Mouse (Mus musculus): ENCODE results near the gene Rad51b. TPM values are rescaled to one million over a fixed set of nuclear protein-coding genes. Genes with fewer than 3 reads are reported as not detected.
A peak's percentile ranks its signal among the peaks of the same experiment; 100 is the strongest.

Rad51b gene
- polyA plus RNA-seq, 1 experiment from 2014 or later, result 7.8 TPM

DNA sequence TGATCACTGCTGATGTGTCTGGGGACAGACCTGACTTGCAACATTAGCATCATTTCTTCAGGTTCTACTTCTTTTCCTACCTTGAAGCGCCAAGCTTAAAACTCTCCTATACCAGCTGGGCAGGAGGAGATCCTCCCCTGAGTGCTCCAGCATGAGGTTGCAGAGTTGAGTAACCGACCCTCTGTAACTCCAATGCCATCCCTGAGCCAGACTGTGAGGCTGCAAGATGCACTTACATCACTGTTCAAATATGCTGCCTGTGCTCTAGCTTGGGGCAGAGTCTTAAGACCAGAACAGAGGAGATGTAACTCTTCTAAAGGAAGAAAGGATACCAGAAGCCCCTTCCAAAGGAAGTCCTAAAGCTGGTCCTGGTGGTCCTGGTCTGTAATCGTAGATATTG lies 230.1 kb downstream of the Rad51b start:
- 0 out of 2 replicates have a peak overlapping the region, but pooled peaks have one; percentile 4 for H3K9ac ChIP-seq (ENCODE audit: low read length)
- no peaks in the 10 kb centered on the region for H3K36me3 ChIP-seq (ENCODE audit: control insufficient read depth, insufficient read depth, low read length)
- no peaks in the 10 kb centered on the region for H3K27me3 ChIP-seq (ENCODE audit: control insufficient read depth, insufficient read depth, low read length)
- peak overlapping the region; percentile 46; the same call in 1 of the 2 replicates for H3K27ac ChIP-seq (ENCODE audit: low read length)
- peaks cover 19% of the 10 kb centered on the region for H3K4me1 ChIP-seq (ENCODE audit: control insufficient read depth, insufficient read depth, low read length)
- H3K9me3 ChIP-seq (replicated peaks; ENCODE audit: control insufficient read depth, low read length), result no peaks in the 10 kb centered on the region
- WGBS, result 68% methylated on average over 3 of the region's 3 CpGs
- no peak overlapping the region for H3K4me2 ChIP-seq (ENCODE audit: low read depth, low read length)
- no peak for ATAC-seq (ENCODE audit: insufficient read depth, low FRiP score)
- H3K4me3 ChIP-seq (replicated peaks; ENCODE audit: low read length), result no peak overlapping the region

DNA sequence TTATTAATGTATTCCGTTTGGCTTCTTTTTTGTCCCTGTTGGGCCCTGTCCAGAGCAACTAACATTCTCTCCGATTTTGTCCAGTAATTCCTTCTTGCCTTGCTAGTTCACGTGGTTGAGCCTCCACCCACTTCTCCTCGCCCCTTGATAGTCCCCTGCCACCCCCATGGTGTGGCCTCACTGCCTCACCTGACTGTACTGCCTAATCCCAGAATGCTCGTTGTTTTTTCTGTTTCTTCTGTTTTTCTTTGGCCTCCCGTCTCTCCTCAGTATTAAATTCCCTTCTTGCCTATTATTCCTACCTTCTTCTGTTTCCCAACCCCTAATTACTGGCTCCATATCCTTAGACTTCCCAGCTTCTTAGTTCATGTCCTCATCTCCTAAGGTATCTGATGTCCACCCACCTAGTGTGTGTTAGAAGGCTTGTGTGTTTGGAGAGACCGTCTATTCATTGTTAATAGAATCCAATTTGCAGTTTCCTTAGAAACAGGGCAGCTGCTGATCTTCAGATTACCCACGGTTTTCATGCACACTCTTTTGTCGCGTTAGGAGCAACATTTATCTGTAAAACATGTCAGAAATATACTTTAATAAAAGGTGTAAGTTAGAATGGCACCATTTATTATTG lies 233.3 kb downstream of the Rad51b start:
- Histone ChIP-seq H3K4me1 (ENCODE audit: control insufficient read depth, insufficient read depth, low read length) (peaks cover 36% of the 10 kb centered on the region), H3K9me3 (replicated peaks; ENCODE audit: control insufficient read depth, low read length) (no peaks in the 10 kb centered on the region), H3K27me3 (ENCODE audit: control insufficient read depth, insufficient read depth, low read length) (no peaks in the 10 kb centered on the region), H3K9ac (ENCODE audit: low read length) (peak overlapping the region; percentile 9; the same call in 1 of the 2 replicates), H3K4me2 (ENCODE audit: low read depth, low read length) (no peak overlapping the region), H3K4me3 (replicated peaks; ENCODE audit: low read length) (no peak overlapping the region), H3K27ac (ENCODE audit: low read length) (peak overlapping the region; percentile 69), H3K36me3 (ENCODE audit: control insufficient read depth, insufficient read depth, low read length) (no peaks in the 10 kb centered on the region)
- no peak for ATAC-seq (ENCODE audit: insufficient read depth, low FRiP score)
- 53% methylated on average over 10 of the region's 10 CpGs for WGBS

DNA sequence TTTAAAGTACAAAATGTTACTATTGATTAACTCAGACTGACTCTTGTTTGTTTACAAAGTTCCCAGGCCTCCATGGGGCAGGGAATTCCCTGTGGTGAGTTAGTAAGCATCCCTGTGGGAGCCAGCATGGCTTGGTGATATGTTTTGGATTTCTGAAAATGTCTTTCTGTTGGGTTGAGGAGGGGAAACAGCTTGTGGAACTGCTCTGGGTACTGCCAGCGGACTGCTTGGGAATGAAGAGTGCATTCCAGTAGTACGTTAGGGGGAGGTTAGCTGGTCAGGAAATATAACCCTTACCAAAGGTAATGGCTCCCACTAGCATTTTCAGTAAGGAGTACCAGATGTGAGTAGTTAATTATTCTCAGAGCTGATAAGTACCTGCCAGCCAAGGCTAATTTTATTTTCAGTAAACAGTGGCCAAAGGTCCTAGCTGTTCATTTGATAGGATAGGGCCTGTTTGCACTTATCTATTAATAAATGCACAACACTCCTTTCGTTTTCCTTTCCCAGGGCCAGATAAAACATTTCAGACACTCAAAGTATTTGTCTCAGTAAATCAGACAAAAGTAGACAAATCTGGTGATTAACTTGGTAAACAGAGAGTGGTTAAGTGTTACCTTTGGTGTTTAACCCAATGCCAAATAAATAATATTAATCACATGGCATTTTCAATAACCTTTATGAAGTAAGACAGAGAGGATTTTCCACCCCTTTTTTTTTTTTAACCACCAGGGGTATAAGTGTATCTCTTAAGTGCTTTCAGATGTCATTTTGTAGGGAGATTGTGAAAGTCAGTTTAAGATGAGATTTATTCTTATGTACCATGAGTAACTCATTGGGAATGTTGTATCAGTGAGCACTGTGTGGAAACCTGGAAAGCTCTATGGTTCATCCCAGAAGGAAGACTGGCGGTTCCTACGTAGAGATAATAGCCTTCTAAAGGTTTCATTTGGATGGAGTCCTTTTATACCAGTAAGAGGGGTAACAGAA lies 235.0 kb downstream of the Rad51b start:
- Histone ChIP-seq H3K9me3 (replicated peaks; ENCODE audit: control insufficient read depth, low read length) (no peaks in the 10 kb centered on the region), H3K4me1 (ENCODE audit: control insufficient read depth, insufficient read depth, low read length) (peaks cover 36% of the 10 kb centered on the region), H3K9ac (ENCODE audit: low read length) (no peak overlapping the region), H3K4me3 (replicated peaks; ENCODE audit: low read length) (no peak overlapping the region), H3K36me3 (ENCODE audit: control insufficient read depth, insufficient read depth, low read length) (no peaks in the 10 kb centered on the region), H3K4me2 (ENCODE audit: low read depth, low read length) (no peak overlapping the region), H3K27me3 (ENCODE audit: control insufficient read depth, insufficient read depth, low read length) (no peaks in the 10 kb centered on the region), H3K27ac (ENCODE audit: low read length) (peak overlapping the region; percentile 89)
- WGBS, result 37% methylated on average over 5 of the region's 5 CpGs
- peak; percentile 86 for ATAC-seq (ENCODE audit: insufficient read depth, low FRiP score)

DNA sequence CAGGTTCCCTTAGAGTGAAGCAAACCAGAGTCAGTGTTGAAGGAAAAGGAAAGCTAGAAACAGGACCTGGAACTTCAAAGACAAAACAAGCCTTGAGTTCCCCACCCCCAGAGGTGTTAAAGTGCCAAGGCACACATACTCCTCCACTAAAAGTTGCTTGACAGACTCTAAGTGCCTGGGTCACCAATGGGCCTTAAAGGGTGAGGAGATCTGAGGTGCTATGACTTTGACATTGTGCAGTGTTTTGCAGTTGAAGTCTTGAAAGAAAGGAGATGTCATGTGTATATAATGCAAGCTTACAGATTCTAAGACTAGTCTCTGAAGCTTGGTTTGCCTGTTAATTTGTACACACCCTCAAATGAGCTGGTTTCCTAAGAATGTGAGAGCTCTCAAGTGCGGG lies 237.7 kb downstream of the Rad51b start:
- Histone ChIP-seq H3K36me3 (ENCODE audit: control insufficient read depth, insufficient read depth, low read length) (no peaks in the 10 kb centered on the region), H3K9ac (ENCODE audit: low read length) (no peak overlapping the region), H3K4me1 (ENCODE audit: control insufficient read depth, insufficient read depth, low read length) (peaks cover 34% of the 10 kb centered on the region), H3K27me3 (ENCODE audit: control insufficient read depth, insufficient read depth, low read length) (no peaks in the 10 kb centered on the region), H3K4me2 (ENCODE audit: low read depth, low read length) (no peak overlapping the region), H3K9me3 (replicated peaks; ENCODE audit: control insufficient read depth, low read length) (no peaks in the 10 kb centered on the region), H3K27ac (ENCODE audit: low read length) (peak overlapping the region; percentile 79), H3K4me3 (replicated peaks; ENCODE audit: low read length) (no peak overlapping the region)
- 59% methylated on average over 1 of the region's 1 CpGs for WGBS
- no peak for ATAC-seq (ENCODE audit: insufficient read depth, low FRiP score)

DNA sequence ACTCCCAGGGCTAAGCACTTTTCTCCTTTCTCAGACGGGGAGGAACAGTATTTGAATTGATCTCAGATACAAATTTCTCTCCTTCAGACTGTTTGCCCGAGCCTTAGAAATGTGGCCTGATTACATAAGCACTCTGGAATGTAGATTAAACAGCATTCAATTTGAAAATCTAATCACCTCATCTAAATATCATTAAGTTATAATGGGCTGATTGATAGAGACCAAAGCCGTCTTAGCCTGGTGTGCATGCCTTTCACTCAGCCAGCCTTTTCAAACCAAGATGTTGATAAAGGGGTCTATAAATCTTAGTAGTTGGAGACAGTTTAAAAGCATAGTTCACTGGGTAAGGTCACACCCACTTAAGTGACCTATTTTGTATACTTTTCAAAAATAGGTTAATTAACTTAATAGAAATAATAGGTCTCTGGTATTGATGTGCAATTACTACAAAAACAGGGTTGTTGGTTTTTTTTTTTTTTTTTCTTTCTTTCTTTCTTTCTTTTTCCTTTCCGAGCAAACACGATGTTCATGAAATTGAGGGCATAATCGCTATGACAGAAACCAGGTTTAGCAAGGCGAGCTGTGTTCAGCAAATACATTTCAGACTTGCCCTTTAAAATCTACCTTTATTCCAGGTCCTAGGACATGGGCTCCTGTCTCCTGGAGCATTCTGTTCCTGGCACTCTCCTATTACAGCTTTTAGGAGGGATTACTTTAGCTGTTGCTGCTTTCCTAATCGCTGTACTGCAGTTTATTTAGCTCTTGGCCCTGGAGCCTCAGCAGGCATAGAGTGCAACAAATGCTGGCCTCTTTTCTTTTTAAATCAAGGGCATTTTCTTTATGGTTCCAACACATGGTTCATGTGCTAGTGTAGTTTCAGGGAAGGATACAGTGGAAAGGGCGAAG lies 238.7 kb downstream of the Rad51b start:
- H3K36me3 ChIP-seq (ENCODE audit: control insufficient read depth, insufficient read depth, low read length), result no peaks in the 10 kb centered on the region
- no peaks in the 10 kb centered on the region for H3K9me3 ChIP-seq (replicated peaks; ENCODE audit: control insufficient read depth, low read length)
- peak overlapping the region; percentile 86 for H3K27ac ChIP-seq (ENCODE audit: low read length)
- peaks cover 34% of the 10 kb centered on the region for H3K4me1 ChIP-seq (ENCODE audit: control insufficient read depth, insufficient read depth, low read length)
- no peak overlapping the region for H3K4me2 ChIP-seq (ENCODE audit: low read depth, low read length)
- ATAC-seq (ENCODE audit: insufficient read depth, low FRiP score), result peak; percentile 61; the same call in 1 of the 2 replicates
- no peaks in the 10 kb centered on the region for H3K27me3 ChIP-seq (ENCODE audit: control insufficient read depth, insufficient read depth, low read length)
- H3K9ac ChIP-seq (ENCODE audit: low read length), result peak overlapping the region; percentile 13; the same call in 1 of the 2 replicates
- WGBS, result 24% methylated on average over 9 of the region's 9 CpGs
- H3K4me3 ChIP-seq (replicated peaks; ENCODE audit: low read length), result no peak overlapping the region

DNA sequence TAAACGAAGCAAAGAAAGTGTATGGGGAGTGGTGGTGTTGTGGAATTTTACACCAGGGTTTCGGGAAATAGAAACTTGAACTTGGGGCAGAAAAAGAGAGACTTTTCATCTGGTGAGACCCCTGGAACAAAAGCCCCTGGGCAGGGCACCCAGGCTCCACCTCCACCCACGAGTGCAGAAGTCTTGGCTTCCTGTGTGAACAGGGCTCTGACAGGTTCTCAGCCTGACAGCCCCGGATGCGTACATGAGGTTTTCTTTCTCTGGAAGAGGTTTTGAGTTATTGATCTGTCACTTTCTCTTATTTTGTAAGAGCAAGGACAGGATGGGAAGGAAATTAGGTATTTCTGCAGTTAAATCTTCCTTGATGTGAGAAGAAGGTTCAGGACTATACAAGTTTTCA lies 243.1 kb downstream of the Rad51b start:
- Histone ChIP-seq H3K9me3 (replicated peaks; ENCODE audit: control insufficient read depth, low read length) (no peaks in the 10 kb centered on the region), H3K4me1 (ENCODE audit: control insufficient read depth, insufficient read depth, low read length) (peaks cover 26% of the 10 kb centered on the region), H3K36me3 (ENCODE audit: control insufficient read depth, insufficient read depth, low read length) (no peaks in the 10 kb centered on the region), H3K4me2 (ENCODE audit: low read depth, low read length) (no peak overlapping the region), H3K9ac (ENCODE audit: low read length) (peak overlapping the region; percentile 54), H3K27me3 (ENCODE audit: control insufficient read depth, insufficient read depth, low read length) (no peaks in the 10 kb centered on the region), H3K4me3 (replicated peaks; ENCODE audit: low read length) (no peak overlapping the region), H3K27ac (ENCODE audit: low read length) (peak overlapping the region; percentile 73)
- no peak for ATAC-seq (ENCODE audit: insufficient read depth, low FRiP score)
- 42% methylated on average over 5 of the region's 5 CpGs for WGBS

DNA sequence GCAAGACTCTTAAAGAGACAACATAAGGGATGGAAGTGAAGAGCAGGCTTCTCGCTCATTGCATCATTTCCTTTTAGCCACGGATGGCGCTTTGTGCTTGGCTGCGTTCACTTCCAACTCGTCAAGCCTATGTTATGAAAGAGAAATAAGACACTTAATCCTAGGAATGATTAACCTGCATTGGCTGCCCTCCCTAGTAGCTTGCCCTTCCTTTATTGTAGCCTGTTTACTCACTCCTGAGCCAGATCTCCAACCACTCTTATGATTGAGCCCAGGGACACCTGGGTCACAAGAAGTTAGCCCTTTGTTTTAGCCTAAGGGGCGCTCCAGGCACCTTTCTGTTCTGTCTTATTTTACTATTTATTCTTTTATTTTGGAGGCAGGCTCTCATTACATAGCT lies 244.5 kb downstream of the Rad51b start:
- no peaks in the 10 kb centered on the region for H3K27me3 ChIP-seq (ENCODE audit: control insufficient read depth, insufficient read depth, low read length)
- H3K4me3 ChIP-seq (replicated peaks; ENCODE audit: low read length), result no peak overlapping the region
- H3K27ac ChIP-seq (ENCODE audit: low read length), result peak overlapping the region; percentile 76
- peaks cover 22% of the 10 kb centered on the region for H3K4me1 ChIP-seq (ENCODE audit: control insufficient read depth, insufficient read depth, low read length)
- H3K4me2 ChIP-seq (ENCODE audit: low read depth, low read length), result no peak overlapping the region
- H3K9me3 ChIP-seq (replicated peaks; ENCODE audit: control insufficient read depth, low read length), result no peaks in the 10 kb centered on the region
- no peak overlapping the region for H3K9ac ChIP-seq (ENCODE audit: low read length)
- WGBS, result 53% methylated on average over 6 of the region's 6 CpGs
- H3K36me3 ChIP-seq (ENCODE audit: control insufficient read depth, insufficient read depth, low read length), result no peaks in the 10 kb centered on the region
- peak; percentile 68; the same call in 1 of the 2 replicates for ATAC-seq (ENCODE audit: insufficient read depth, low FRiP score)

DNA sequence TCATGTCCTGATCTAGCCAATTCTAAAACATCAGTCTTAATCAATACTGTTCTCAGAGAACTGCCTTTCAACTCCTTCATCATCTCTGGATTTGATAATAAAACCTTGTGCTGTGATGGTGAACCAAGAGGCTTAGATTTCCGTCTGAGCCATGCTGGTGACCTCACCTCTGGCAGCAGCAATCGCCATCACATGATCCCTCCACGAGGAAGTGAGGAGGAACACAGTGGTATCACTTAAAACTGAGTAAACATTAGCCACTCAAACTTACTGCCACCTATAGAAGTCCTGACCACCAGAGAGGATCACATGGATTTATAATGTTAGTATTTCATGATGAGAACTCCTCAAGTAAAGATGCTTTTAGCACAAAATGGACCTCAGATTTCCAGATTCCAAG lies 248.0 kb downstream of the Rad51b start:
- Histone ChIP-seq H3K9ac (ENCODE audit: low read length) (no peak overlapping the region), H3K4me1 (ENCODE audit: control insufficient read depth, insufficient read depth, low read length) (peaks cover 27% of the 10 kb centered on the region), H3K4me3 (replicated peaks; ENCODE audit: low read length) (no peak overlapping the region), H3K27ac (ENCODE audit: low read length) (no peak overlapping the region), H3K36me3 (ENCODE audit: control insufficient read depth, insufficient read depth, low read length) (no peaks in the 10 kb centered on the region), H3K27me3 (ENCODE audit: control insufficient read depth, insufficient read depth, low read length) (no peaks in the 10 kb centered on the region), H3K9me3 (replicated peaks; ENCODE audit: control insufficient read depth, low read length) (no peaks in the 10 kb centered on the region), H3K4me2 (ENCODE audit: low read depth, low read length) (no peak overlapping the region)
- ATAC-seq (ENCODE audit: insufficient read depth, low FRiP score), result no peak
- WGBS, result 50% methylated on average over 3 of the region's 3 CpGs
